Mouse (Mus musculus): ENCODE results near the gene Vps39. TPM values are rescaled to one million over a fixed set of nuclear protein-coding genes. Genes with fewer than 3 reads are reported as not detected.

Vps39 gene
- polyA plus RNA-seq, 1 experiment from 2014 or later, result 16.0 TPM

DNA sequence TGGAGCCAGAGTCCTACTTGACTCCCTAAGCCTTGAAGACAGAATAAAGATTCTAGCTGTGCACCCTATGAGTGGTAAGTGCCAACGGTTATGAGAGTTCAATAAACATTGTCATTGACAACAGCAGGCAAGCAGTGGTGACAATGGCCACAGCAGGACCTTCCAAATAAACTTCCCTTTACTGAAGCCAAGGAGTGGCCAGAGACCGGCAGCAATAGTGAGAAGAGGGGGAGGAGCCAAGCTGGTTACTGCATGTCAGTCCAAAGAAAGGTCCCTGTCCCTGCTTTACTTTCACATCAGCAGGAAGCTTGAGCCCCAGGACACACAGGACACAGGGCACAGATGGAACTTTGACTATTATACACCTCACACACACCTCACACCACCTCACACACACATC, 56.8 kb downstream of the Vps39 start:
- H3K27me3 ChIP-seq (replicated peaks), result no peaks in the 10 kb centered on the region
- H3K9me3 ChIP-seq, result no peaks in the 10 kb centered on the region
- H3K4me2 ChIP-seq, result no peak overlapping the region
- H3K4me3 ChIP-seq, result no peak overlapping the region
- H3K9ac ChIP-seq, result no peak overlapping the region
- no peaks in the 10 kb centered on the region for H3K36me3 ChIP-seq
- no peak for ATAC-seq (ENCODE audit: extremely low read depth, insufficient number of reproducible peaks, low FRiP score, low TSS enrichment)
- H3K27ac ChIP-seq (replicated peaks), result no peak overlapping the region
- 18% methylated on average over 2 of the region's 2 CpGs for WGBS
- H3K4me1 ChIP-seq, result no peaks in the 10 kb centered on the region

DNA sequence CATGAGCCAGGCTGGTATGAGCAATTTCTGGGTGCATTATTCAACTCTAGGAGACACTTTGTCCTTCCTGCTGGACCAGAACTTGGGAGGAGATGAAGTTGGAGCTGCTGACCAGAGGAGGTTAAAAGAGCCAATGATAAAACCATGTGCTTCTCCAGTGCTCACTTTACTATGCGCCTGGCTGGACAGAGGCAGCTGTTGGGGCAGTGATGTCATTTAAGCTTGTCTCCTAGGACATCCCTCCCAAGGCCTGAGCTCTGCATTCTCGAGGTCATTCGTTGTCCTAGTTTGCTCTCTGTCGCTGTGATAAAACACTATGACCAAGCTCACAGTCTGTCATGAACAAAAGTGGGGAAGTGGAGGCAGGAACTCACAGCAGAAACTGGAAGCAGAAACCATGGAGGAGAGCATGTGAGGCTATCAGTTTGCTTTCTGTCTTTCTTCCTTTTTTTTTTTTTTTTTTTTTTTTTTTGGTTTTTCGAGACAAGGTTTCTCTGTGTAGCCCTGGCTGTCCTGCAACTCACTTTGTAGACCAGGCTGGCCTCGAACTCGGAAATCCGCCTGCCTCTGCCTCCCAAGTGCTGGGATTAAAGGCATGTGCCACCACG, 61.4 kb downstream of the Vps39 start:
- Histone ChIP-seq H3K27me3 (replicated peaks) (no peaks in the 10 kb centered on the region), H3K4me1 (no peaks in the 10 kb centered on the region), H3K36me3 (no peaks in the 10 kb centered on the region), H3K4me2 (no peak overlapping the region), H3K9ac (no peak overlapping the region), H3K4me3 (no peak overlapping the region), H3K9me3 (no peaks in the 10 kb centered on the region), H3K27ac (replicated peaks) (no peak overlapping the region)
- 72% methylated on average over 9 of the region's 9 CpGs for WGBS
- ATAC-seq (ENCODE audit: extremely low read depth, insufficient number of reproducible peaks, low FRiP score, low TSS enrichment), result no peak

DNA sequence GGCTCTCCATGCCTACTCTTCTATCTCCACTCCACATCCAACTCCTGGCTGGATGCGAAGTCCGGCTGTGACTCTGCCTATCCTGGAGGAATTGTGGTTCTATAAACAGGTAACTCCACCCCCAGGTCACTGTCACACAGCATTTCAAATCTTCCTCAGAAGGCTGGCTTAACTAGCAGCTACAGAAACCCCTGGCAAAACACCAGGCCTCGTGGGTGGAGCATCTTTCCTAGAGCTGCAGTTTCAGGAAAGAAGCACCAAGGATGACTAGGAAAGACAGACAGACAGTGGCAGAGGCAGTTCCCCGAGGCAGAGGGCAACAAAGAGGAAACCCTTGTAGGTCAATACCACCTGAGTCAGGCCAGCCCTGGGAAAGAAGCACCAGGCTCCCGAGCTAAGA, 63.9 kb downstream of the Vps39 start, which contains the start of gene Pla2g4d:
Pla2g4d (minus strand) TSS at position 203 of the 400 bp plus-strand sequence.
- H3K4me2 ChIP-seq, result no peak within 1 kb of the TSS
- no peaks in the 10 kb centered on the region for H3K27me3 ChIP-seq (replicated peaks)
- no peak within 1 kb of the TSS for H3K9ac ChIP-seq
- no peaks in the 10 kb centered on the region for H3K9me3 ChIP-seq
- no peak for ATAC-seq (ENCODE audit: extremely low read depth, insufficient number of reproducible peaks, low FRiP score, low TSS enrichment)
- H3K36me3 ChIP-seq, result no peaks in the 10 kb centered on the region
- no peak within 1 kb of the TSS for H3K4me3 ChIP-seq
- no peak within 1 kb of the TSS for H3K27ac ChIP-seq (replicated peaks)
- 61% methylated on average over 5 of the region's 5 CpGs for WGBS
- no peaks in the 10 kb centered on the region for H3K4me1 ChIP-seq

DNA sequence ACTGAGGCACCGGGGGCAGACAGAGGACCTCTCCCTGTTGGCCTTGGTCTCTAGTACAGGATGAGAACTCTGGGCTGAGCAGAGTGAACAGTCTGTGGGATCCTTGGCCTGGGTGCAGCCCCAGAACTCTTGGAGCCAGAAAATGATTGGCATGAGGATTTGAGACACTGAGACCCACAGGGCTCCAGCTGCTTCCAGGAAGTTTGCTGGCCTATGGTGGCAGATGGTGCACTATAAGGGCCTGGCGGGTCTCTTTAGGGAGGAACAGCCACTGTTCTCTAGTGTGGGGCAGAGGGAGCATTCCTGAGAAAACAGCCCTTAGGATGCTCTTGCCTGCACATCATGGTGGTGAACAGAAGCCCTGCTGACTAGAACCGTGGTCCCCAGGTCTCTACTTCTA, 64.5 kb downstream of the Vps39 start:
- H3K4me2 ChIP-seq, result no peak overlapping the region
- ATAC-seq (ENCODE audit: extremely low read depth, insufficient number of reproducible peaks, low FRiP score, low TSS enrichment), result no peak
- no peaks in the 10 kb centered on the region for H3K27me3 ChIP-seq (replicated peaks)
- no peak overlapping the region for H3K4me3 ChIP-seq
- no peaks in the 10 kb centered on the region for H3K36me3 ChIP-seq
- no peaks in the 10 kb centered on the region for H3K9me3 ChIP-seq
- no peaks in the 10 kb centered on the region for H3K4me1 ChIP-seq
- no peak overlapping the region for H3K27ac ChIP-seq (replicated peaks)
- no peak overlapping the region for H3K9ac ChIP-seq
- 84% methylated on average over 3 of the region's 3 CpGs for WGBS

DNA sequence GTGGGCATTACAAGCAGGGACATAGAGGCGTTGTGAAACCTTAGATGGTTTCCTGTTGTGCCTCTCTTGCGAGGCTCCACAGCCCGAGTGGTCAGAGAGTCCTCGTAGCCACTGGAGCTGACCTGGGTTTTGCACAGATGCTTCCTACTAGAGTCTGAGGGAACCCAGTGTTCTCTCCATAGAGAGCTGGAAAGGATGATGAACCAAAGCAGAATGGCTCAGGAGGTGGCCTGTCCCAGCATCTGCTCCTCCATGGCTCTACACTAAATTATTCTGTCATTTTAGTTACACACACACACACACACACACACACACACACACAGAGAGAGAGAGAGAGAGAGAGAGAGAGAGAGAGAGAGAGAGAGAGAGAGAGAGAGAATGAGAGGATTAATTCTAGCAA, 67.3 kb downstream of the Vps39 start:
- Histone ChIP-seq H3K9me3 (no peaks in the 10 kb centered on the region), H3K4me1 (no peaks in the 10 kb centered on the region), H3K9ac (no peak overlapping the region), H3K27me3 (replicated peaks) (0 out of 2 replicates have a peak, but pooled peaks cover 3% of the 10 kb centered on the region), H3K36me3 (no peaks in the 10 kb centered on the region), H3K4me3 (no peak overlapping the region), H3K4me2 (no peak overlapping the region), H3K27ac (replicated peaks) (no peak overlapping the region)
- WGBS, result 65% methylated on average over 4 of the region's 4 CpGs
- ATAC-seq (ENCODE audit: extremely low read depth, insufficient number of reproducible peaks, low FRiP score, low TSS enrichment), result no peak

DNA sequence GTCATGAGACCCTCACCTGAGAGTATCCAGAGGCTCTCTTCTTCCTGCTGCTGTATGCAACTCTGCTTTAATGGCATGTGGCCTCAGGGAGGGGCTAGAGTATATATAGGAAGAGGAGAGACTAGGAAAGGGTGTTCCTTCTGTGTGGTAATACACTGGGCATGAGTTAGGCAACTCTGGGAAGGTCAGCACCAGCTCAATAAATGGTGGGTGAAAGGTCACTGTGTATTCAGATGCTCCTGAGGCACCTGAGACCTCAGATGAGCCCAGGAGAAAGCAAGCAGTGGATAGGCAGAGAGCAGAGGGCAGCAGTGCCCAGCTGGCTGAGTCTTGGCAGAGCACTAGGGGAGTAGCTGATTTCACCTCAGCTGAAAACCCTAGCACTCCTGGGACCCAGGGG, 68.2 kb downstream of the Vps39 start:
- no peaks in the 10 kb centered on the region for H3K9me3 ChIP-seq
- no peak overlapping the region for H3K4me3 ChIP-seq
- no peak for ATAC-seq (ENCODE audit: extremely low read depth, insufficient number of reproducible peaks, low FRiP score, low TSS enrichment)
- H3K27ac ChIP-seq (replicated peaks), result no peak overlapping the region
- H3K27me3 ChIP-seq (replicated peaks), result 0 out of 2 replicates have a peak, but pooled peaks cover 3% of the 10 kb centered on the region
- no peak overlapping the region for H3K4me2 ChIP-seq
- H3K9ac ChIP-seq, result no peak overlapping the region
- H3K36me3 ChIP-seq, result no peaks in the 10 kb centered on the region
- H3K4me1 ChIP-seq, result no peaks in the 10 kb centered on the region

DNA sequence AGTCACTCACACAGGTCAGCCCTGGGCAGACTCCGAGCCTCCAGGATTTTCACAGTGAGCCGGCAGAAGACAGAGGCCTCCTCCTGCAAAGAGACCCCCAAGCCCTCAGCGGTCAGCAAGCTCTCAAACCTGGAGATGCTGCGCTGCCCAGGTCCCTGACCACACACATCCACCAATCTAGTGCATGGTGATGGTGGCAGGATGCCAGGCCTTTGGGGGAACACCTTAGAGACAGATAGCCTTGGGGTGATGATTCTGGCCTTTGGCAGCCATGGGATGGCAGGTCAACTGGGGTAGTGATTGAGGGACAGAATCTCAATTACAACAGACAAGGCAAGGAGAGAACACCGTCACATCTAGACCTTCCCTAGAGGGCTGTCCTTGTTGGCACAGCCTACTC, 68.8 kb downstream of the Vps39 start:
- no peak overlapping the region for H3K9ac ChIP-seq
- H3K9me3 ChIP-seq, result no peaks in the 10 kb centered on the region
- WGBS, result 74% methylated on average over 5 of the region's 5 CpGs
- H3K27ac ChIP-seq (replicated peaks), result no peak overlapping the region
- H3K4me2 ChIP-seq, result no peak overlapping the region
- H3K4me1 ChIP-seq, result no peaks in the 10 kb centered on the region
- no peak for ATAC-seq (ENCODE audit: extremely low read depth, insufficient number of reproducible peaks, low FRiP score, low TSS enrichment)
- H3K36me3 ChIP-seq, result no peaks in the 10 kb centered on the region
- H3K27me3 ChIP-seq (replicated peaks), result 0 out of 2 replicates have a peak, but pooled peaks cover 3% of the 10 kb centered on the region
- no peak overlapping the region for H3K4me3 ChIP-seq

DNA sequence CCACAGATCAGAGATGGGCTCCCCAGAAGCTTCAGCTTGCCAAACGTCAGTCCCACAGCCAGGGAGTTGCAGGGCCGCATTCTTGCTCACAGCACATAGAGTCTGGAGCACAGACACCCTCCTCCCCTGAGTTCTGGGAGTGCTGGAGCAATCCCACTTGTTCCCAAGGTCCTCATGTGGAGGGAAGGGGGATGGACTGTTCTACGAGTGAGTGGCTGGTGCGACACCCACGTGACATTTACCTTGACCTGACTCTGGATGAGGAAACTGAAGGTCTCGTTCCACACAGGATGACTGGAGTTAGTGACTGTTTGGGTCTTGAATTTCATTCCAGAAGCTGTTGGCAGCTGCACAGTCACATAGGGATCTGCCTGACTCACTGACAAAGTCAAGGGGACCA, 69.4 kb downstream of the Vps39 start:
- no peaks in the 10 kb centered on the region for H3K36me3 ChIP-seq
- no peak overlapping the region for H3K4me3 ChIP-seq
- H3K4me1 ChIP-seq, result no peaks in the 10 kb centered on the region
- no peak overlapping the region for H3K27ac ChIP-seq (replicated peaks)
- H3K9ac ChIP-seq, result 0 out of 2 replicates have a peak overlapping the region, but pooled peaks have one; percentile 5
- ATAC-seq (ENCODE audit: extremely low read depth, insufficient number of reproducible peaks, low FRiP score, low TSS enrichment), result no peak
- H3K9me3 ChIP-seq, result no peaks in the 10 kb centered on the region
- H3K27me3 ChIP-seq (replicated peaks), result 0 out of 2 replicates have a peak, but pooled peaks cover 3% of the 10 kb centered on the region
- no peak overlapping the region for H3K4me2 ChIP-seq
- 44% methylated on average over 6 of the region's 6 CpGs for WGBS

DNA sequence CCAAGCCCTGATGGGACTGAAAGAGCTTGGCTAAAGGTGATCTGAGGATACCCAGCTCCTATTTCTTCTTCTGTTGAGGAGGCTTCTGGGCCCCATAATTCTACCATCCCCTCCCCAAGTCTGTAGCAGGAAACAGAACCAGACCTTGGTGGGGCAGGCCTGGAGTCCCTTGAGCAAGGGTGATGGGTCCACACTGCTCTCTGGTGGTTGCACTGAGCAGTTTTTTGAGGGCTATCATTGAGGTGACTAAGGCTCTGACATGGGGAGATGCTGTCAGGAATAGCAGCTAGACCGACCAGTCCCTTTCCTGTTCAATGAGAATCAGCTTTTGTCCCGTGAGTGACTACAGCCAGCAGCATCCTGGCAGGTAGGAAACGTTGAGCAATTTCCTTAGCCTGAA, 71.7 kb downstream of the Vps39 start:
- no peaks in the 10 kb centered on the region for H3K9me3 ChIP-seq
- no peak overlapping the region for H3K27ac ChIP-seq (replicated peaks)
- H3K4me3 ChIP-seq, result no peak overlapping the region
- 0 out of 2 replicates have a peak, but pooled peaks cover 3% of the 10 kb centered on the region for H3K27me3 ChIP-seq (replicated peaks)
- no peaks in the 10 kb centered on the region for H3K4me1 ChIP-seq
- H3K4me2 ChIP-seq, result no peak overlapping the region
- no peaks in the 10 kb centered on the region for H3K36me3 ChIP-seq
- 45% methylated on average over 3 of the region's 3 CpGs for WGBS
- no peak for ATAC-seq (ENCODE audit: extremely low read depth, insufficient number of reproducible peaks, low FRiP score, low TSS enrichment)
- H3K9ac ChIP-seq, result no peak overlapping the region

DNA sequence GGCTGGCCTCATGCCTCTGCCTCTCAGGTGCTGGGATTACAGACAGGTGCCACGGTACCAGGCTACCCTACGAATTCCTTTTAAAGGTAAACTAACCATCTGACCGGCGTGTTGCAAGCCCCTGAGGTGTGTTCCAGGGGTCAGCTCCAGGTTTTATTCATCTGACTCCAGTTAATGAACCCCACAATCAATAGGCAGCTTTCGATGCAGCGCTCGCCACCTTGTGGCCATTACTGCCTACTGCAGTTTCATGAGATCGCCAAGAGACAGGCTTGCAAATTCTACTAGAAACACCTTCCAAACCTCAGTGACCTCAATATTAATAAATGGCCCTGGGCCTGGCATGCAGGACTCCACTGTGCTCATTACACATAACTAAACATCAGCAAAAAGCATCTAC, 73.0 kb downstream of the Vps39 start:
- 0 out of 2 replicates have a peak, but pooled peaks cover 3% of the 10 kb centered on the region for H3K27me3 ChIP-seq (replicated peaks)
- no peak for ATAC-seq (ENCODE audit: extremely low read depth, insufficient number of reproducible peaks, low FRiP score, low TSS enrichment)
- H3K4me1 ChIP-seq, result no peaks in the 10 kb centered on the region
- H3K9ac ChIP-seq, result no peak overlapping the region
- H3K4me3 ChIP-seq, result no peak overlapping the region
- no peaks in the 10 kb centered on the region for H3K9me3 ChIP-seq
- no peak overlapping the region for H3K4me2 ChIP-seq
- WGBS, result 18% methylated on average over 8 of the region's 8 CpGs
- H3K36me3 ChIP-seq, result no peaks in the 10 kb centered on the region
- H3K27ac ChIP-seq (replicated peaks), result no peak overlapping the region

DNA sequence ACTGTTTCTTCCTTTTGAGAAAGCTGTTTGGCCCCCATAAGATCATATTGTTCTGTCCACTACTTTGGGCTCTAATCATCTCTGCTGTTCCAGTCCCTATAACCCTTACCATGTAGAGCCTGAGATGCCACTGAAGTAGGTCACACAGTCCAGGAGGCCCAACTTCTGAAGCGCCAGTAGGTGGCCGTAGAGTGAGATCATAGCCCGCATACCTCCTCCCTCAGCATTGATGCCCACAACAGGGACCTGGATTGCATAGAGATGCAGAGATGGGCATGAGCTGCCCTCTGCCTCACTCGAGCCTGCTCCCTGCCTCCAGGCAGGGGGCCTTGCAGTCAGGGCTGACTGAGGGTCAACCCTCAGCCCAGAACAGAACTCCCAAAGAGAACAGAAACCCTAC, 76.0 kb downstream of the Vps39 start:
- Histone ChIP-seq H3K27ac (replicated peaks) (no peak overlapping the region), H3K9ac (no peak overlapping the region), H3K36me3 (no peaks in the 10 kb centered on the region), H3K4me2 (no peak overlapping the region), H3K9me3 (no peaks in the 10 kb centered on the region), H3K4me3 (no peak overlapping the region), H3K27me3 (replicated peaks) (0 out of 2 replicates have a peak, but pooled peaks cover 3% of the 10 kb centered on the region), H3K4me1 (no peaks in the 10 kb centered on the region)
- 69% methylated on average over 4 of the region's 4 CpGs for WGBS
- no peak for ATAC-seq (ENCODE audit: extremely low read depth, insufficient number of reproducible peaks, low FRiP score, low TSS enrichment)

DNA sequence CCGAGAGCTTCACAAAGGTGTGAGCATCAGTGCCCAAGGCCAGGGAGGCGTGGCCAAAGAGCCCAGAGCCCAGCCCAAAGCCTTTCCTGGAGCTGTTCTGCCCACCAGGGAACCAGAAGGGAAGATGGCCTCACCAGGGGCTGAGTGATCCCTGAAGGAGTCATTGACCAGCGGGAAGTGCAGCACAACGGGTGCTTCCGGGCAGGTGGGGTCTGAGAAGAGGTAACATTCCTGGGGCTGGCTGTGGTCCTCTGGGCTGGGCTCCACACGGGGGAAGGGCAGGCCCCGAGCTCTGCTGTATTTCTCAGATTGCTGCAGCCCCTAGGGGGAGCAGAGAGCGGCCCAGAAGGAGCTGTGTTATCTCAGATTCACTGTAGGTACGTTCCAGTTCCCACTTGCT, 84.3 kb downstream of the Vps39 start:
- H3K9me3 ChIP-seq, result no peaks in the 10 kb centered on the region
- no peak for ATAC-seq (ENCODE audit: extremely low read depth, insufficient number of reproducible peaks, low FRiP score, low TSS enrichment)

More for the DNA sequence above, 84.3 kb downstream of the Vps39 start:
- peaks cover 7% of the 10 kb centered on the region; the same call in 1 of the 2 replicates for H3K4me1 ChIP-seq
- peak overlapping the region; percentile 59 for H3K4me2 ChIP-seq
- no peak overlapping the region for H3K27ac ChIP-seq (replicated peaks)
- H3K27me3 ChIP-seq (replicated peaks), result peaks cover 26% of the 10 kb centered on the region
- no peaks in the 10 kb centered on the region for H3K36me3 ChIP-seq
- H3K4me3 ChIP-seq, result peak overlapping the region; percentile 29
- 1% methylated on average over 9 of the region's 9 CpGs for WGBS
- H3K9ac ChIP-seq, result peak overlapping the region; percentile 41; the same call in 1 of the 2 replicates

All from heart, embryonic 13.5 days (tissue).